Mouse (Mus musculus): ENCODE results near the gene Lmbr1.

The Lmbr1 gene

DNA sequence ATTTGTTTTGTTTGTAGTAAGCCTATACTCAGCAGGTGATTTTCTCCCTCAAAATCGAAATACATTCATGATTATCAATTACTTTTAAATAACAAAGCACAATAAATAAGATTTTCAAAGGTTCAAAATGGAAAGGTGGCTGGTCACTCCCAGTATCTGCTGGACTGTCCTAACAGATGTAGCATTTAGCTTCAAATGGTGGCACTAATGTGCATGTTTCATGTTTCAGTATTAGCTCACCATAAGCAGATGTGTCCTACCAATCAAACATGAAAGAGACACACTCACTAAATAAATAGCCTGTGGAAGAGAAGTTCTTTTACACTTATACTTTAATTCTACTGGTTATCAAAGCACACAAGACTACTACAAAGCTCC is 126.7 kb downstream of the Lmbr1 start:
- no peak for DNase-seq

DNA sequence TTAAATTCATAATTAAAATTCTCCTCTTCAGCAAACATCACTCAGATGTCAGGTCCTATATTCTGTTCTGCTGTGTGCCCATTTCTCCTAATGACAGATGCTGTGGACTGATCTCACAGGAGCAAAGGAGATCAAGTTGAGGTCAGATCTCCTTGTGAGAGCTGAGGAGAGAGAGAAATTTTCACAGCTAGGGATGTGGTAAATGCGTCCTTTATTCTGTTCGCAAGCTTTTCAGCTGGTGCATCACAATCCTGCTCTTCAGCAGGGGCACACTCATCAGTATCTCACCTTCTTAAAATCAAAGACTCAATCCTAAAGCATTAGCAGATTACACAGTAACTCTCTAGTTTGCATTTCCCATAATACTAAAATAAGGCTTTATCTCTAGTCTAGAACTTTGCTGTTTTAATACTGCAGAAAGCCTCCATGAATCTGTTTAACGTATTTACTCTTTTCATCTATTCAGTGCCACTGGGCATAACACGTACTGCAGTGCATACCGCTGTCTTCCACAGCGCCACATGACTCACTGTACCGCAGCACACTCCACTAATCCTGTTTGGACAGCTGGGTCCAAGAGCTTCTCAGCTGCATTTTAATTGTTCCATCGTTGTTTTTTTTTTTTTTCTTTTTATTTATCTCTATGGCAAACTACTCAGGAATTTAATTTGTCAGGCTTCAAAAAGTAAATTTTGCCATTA is 127.2 kb downstream of the Lmbr1 start:
- no peak for DNase-seq

DNA sequence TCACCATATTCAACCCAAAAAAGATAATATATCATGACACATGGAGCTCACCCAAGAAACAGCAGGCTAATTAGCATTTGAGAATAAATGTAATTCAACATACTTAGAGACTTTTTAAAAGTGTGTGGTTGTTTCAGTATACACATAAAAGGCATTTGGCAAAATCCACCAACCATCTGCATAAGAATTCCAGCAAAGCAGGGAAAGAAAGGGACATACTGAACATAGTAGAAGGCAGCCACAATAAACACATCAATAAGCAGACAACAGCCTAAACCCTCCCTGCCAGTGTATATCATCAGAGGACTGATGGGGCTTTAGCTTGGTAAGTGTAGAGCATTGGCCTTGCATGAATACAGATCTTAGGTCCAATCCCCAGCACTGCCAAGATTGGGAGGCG is 133.4 kb downstream of the Lmbr1 start:
- DNase-seq: no peak

DNA sequence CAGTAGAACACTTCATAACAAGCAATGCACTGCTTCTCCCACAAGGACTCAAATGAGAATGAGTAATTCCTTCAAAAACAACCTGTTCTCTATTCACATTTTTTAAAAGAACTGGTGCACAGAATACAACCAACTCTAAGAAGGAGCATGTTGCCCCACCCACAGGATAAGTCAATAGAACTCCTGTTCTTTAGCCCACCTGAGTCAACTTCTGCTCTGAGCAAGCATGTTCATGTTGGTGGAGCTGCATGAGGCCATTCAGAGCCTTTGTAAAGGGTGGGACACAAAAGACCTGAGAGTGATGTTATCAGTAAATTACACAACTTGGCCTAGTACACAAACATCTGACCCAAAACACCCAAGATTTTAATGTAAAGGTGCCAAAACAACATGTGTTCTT is 139.8 kb downstream of the Lmbr1 start:
- no peak for DNase-seq

DNA sequence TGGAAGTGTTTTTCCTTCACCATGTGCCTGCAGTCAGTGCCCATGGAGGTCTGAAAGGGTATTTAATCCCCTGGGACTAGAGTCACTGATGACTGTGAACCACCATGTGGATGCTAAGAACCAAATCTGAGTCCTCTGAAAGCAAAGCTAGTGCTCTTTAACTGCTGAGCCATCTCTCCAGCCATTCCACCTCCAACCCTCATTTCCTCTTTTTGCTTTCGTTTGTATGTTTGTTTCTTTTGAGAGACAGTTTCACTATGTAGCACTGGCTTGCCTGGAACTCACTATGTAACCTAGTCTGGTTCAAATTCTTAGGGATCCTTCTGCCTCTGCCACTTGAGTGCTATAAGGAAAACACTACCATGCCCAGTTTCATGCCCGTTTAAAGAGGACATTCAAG is 147.7 kb downstream of the Lmbr1 start:
- DNase-seq: no peak

DNA sequence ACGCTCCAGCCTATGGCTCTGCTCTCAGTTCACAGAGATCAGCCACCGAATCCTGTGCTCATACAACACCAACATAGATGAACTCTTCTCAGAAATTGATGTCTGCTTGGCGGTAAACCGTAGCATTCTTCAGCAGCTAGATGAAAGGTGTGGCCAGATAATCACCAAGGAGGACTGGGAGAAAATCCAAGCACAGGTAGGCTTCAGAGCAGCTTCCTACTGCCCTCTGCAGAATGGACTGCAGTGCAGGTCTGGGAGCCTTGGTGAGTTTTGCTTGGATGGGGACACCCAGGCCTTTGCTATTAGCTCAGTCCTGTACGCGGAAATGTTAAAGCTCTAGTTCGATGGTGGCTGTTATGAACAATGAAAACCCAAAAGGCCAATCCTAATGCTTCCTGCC is 154.1 kb downstream of the Lmbr1 start:
- no peak for DNase-seq

DNA sequence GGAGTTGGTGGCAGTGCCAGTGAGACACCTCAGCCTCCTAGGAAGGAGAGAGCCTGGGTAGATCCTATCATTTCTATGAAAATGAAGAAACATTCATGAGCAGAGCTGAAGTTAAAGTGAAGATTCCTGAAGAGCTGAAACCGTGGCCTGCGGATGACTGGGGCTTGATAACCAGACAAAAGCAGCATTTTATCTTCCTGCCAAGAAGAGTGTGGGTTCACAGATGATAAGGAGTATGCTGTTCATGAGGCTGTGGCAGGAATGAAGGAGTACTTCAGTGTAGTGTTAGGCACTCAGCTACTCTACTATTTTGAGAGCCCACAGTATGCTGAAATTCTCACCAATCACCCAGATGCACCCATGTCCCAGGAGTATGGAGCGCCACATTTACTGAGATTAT is 160.2 kb downstream of the Lmbr1 start:
- no peak for DNase-seq

DNA sequence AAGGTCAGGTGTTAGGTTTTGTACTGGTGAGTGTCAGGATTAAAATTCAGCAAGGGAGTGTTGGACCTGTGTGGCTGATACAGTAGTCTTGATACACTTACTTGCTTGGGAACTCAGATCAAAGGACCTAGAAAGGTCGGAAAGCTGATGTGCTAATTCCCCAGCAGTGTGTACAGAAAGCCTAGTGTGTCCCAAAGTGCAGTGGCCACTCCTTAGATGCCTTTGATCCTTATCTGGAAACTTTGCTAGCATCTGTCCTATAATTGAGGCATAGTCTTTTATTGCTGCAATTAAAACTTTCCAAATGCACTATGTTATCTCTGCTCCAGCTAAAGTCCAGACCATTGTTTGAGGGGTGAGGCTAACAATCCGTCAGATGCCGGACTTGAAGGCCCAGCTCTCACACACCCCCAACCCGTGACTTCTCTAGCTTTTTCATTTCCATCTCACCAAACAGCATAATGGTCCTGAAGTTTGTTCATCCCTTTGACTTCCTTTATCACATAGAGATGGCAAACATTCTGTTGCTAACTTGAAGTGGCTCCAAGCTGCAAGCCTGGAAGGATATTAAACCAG is 166.1 kb downstream of the Lmbr1 start:
- no peak for DNase-seq

DNA sequence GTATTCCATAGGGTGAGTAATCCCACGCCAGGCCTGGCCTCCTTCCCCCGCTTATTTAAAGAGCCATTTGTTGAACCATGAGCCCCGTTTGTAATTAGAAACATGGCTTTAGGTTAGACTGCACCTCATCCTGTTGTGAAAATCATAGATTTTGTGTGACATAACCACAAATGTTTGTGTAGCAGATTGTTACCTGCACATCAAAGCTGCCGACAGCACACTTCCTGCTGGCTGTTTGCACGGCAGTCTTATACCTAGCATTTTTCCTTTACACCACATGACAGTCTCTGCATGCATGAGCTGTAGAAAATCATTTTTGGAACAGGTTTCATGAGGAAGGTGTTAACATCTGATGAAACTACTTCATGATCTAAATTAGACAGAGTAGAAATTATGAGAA is 172.5 kb downstream of the Lmbr1 start:
- DNase-seq: no peak

DNA sequence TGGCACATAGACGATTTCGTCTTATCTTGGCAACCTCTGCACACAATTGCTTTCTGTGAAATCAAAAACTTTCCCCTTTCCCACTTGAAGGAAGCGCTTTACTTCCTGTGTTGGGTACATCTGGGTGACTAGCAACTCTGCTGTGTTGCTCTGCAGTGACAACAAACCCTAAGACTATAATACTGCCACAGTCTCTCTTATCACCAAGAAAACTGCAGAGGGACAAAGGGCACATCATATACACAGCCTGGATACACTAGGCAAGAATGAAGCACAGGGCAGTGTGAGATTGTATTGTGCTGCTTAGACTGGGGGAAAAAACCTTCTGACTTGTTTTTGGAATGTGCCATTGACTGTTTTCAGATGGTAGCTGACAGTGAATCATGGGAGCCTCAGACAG is 178.3 kb downstream of the Lmbr1 start:
- peak; percentile 21 for DNase-seq

DNA sequence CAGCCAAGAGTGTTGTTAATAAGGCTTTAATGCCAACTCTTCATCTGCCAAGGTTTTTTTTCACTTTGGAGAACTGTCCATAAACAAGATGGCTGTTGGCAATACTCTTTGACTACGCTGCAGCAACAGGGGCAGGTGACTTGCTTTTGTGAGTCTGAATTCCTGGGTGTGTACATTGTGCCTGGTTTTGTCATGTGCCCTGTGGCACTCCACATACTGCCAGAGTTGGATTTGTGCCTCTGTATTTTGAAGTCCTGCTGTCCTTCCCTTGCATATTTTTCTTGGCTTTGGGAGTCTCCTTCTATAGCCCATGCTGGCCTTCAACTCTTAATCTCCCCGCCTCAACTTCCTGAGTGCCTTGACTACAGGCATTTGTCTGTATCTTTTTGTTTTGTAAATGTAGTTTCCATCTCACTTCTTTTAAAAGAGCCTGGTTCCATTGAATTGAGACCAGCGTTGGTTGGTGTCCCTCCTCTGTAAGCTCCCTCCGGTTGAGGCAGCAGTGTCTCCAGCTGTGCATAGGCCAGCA is 179.2 kb downstream of the Lmbr1 start:
- DNase-seq: no peak

DNA sequence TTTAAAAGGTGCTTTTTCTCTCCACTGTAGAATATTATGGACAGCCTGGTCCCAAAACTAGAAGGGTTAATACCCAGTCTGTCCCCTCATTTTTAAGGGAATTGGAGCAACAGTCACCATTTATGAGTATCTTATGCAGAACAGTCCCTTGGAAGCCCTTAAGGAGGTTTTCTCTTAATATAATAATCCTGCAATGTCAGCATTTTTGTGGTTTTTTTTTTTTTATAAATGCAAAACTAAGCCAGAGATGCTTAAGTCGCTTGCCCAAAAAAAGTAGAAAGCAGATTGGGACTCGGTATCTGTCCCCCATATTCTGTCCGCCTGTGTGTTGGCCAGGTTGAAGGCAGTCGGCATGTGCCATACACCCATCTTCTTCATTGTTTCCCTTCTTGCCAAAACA is 181.0 kb downstream of the Lmbr1 start:
- no peak for DNase-seq

DNA sequence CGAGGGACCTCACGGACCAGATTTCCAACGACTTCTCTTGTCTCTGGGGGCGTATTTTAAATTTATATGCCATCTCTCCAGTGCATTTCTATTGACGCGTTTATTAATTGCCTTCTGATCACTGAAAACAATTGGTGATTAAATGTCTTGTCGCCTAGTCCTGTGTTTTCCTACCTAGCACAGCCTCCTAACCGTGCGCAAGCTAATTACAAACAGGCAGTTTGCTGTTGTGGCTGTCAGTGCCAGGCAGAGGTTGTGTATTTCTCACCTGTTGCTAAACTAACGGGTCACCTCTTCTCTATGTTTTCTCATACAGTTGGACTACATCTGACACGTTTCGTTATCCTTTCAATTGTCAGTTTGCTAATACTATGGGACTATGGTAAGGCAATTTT is 181.9 kb downstream of the Lmbr1 start:
- DNase-seq: no peak

DNA sequence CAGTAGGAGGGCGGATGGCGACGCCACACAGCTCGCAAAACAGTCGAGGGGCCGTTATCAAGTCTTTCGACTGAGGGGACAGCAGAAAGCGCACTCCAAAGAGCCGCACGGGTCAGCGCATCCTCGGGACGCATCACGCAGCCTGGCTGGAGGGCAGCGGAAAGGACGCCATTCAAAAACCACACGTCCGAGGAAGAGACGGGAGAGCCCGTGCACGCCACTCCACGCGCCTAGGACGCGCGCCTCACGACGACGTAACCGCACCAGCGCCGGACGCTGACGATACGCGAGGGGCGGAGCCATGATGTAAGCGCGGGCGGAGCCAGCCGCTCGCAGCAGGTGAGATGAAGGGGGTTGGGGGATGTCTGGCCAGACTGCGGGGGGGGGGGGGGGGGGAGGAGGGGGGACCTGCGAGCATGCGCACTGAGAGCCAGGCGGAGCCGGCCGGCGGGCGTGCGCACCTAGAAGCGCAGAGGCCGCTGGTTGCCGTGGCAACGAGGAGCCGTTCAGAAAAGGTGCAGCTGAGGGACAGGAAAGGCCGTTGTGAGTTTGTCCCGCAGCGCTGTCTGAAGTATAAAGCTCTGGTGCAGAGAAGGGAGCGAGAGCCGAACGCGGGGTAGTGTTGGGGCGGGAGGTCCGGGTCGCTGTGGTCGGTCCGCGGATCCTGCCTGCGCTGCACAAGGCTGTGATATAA is 182.5 kb downstream of the Lmbr1 start, which contains the start of gene Rnf32:
Gene Rnf32, plus strand, starts transcription at position 423 of the 694 bp plus-strand sequence.
- peak; percentile 84 for DNase-seq

DNA sequence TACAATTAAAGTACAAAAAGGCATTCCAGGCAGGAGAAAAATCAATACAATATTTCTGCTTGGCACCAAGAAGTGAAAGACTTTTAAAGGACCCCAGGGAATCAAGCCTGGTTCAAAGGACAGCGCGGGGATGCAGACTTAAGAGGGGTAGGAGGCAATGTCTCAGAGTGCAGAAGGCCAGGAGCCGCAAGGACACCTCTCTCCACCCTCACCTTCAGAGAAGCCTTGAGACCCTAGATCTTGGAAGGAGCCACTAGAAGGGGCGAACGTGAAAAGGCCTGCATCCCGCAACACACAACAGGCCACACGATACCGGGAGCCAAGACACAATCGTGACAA is 183.0 kb downstream of the Lmbr1 start:
- no peak for DNase-seq

DNA sequence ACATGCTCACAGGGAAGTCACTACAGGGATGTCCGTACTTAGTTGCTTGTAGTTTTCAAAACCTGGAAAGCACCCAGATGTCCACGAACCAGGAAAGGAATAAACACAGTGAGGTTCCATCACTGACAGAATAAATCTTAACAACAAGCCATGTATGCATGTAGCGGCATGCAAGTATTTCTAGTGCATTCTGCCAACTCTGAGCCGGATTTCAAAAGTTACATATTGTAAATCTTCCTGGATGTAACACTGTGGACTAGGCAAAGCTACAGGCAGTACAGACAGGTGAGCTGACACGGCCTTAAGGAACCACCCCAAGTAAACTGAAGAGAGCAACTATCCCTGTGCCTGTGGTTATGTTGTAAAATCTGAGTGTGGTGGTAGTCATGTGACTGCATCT is 191.4 kb downstream of the Lmbr1 start:
- no peak for DNase-seq

Measured in lung, postnatal 10 days (tissue).